Mouse (Mus musculus): Measurements from ENCODE around the gene Itpk1.

The Itpk1 gene

GRCm38 (mm10) chr12:102552001-102552400 is 152.7 kb downstream of the Itpk1 start:
- no peak for DNase-seq (ENCODE audit: low spot score)

- no peak for DNase-seq (ENCODE audit: low spot score)
These were observed 153.5 kb downstream of the Itpk1 start for GRCm38 (mm10) chr12:102551186-102551585.

- DNase-seq (ENCODE audit: low spot score) = peak; percentile 41
These were observed 154.2 kb downstream of the Itpk1 start for GRCm38 (mm10) chr12:102550529-102550928.

- no peak for DNase-seq (ENCODE audit: low spot score)
These were observed 159.6 kb downstream of the Itpk1 start for GRCm38 (mm10) chr12:102545122-102545521.

- no peak for DNase-seq (ENCODE audit: low spot score)
These were observed 163.6 kb downstream of the Itpk1 start for GRCm38 (mm10) chr12:102541168-102541567.

- DNase-seq (ENCODE audit: low spot score) = no peak
These were observed 164.5 kb downstream of the Itpk1 start for GRCm38 (mm10) chr12:102540278-102540677.

GRCm38 (mm10) chr12:102535796-102536195 is 168.9 kb downstream of the Itpk1 start:
- DNase-seq (ENCODE audit: low spot score) = no peak

- no peak for DNase-seq (ENCODE audit: low spot score)
These were observed 176.7 kb downstream of the Itpk1 start for GRCm38 (mm10) chr12:102527989-102528388.

GRCm38 (mm10) chr12:102524760-102525159 is 180.0 kb downstream of the Itpk1 start:
- DNase-seq (ENCODE audit: low spot score) = no peak

- DNase-seq (ENCODE audit: low spot score) = no peak
These were observed 180.5 kb downstream of the Itpk1 start for GRCm38 (mm10) chr12:102524216-102524615.

- no peak for DNase-seq (ENCODE audit: low spot score)
These were observed 182.9 kb downstream of the Itpk1 start for GRCm38 (mm10) chr12:102521777-102522319.

- no peak for DNase-seq (ENCODE audit: low spot score)
These were observed 184.6 kb downstream of the Itpk1 start for GRCm38 (mm10) chr12:102519929-102520720.

Data from spleen, adult 12 weeks (tissue).